Mouse (Mus musculus): ENCODE measurements around the gene Cacna2d2. TPM values are rescaled to one million over a fixed set of nuclear protein-coding genes. Genes with fewer than 3 reads are reported as not detected.

The Cacna2d2 gene
- total RNA-seq (2017) = 0.19 and 0.37 TPM in 2 replicates

- ATAC-seq (replicated peaks; ENCODE audit: low read depth, poor library complexity, severe bottlenecking) = no peak
Observed at GRCm38 (mm10) chr9:107399491-107399971, at the start of gene Cacna2d2. Gene Cacna2d2, plus strand, starts transcription at chr9:107399612.

- no peak for ATAC-seq (replicated peaks; ENCODE audit: low read depth, poor library complexity, severe bottlenecking)
Observed at GRCm38 (mm10) chr9:107354826-107355225, 44.6 kb upstream of the Cacna2d2 start.

GRCm38 (mm10) chr9:107355870-107356765 is 43.3 kb upstream of the Cacna2d2 start:
- peak; percentile 75 for ATAC-seq (replicated peaks; ENCODE audit: low read depth, poor library complexity, severe bottlenecking)

GRCm38 (mm10) chr9:107357651-107358050 is 41.8 kb upstream of the Cacna2d2 start:
- peak; percentile 64 for ATAC-seq (replicated peaks; ENCODE audit: low read depth, poor library complexity, severe bottlenecking)

- no peak for ATAC-seq (replicated peaks; ENCODE audit: low read depth, poor library complexity, severe bottlenecking)
Observed at GRCm38 (mm10) chr9:107360989-107361388, 38.4 kb upstream of the Cacna2d2 start.

GRCm38 (mm10) chr9:107366644-107367043 is 32.8 kb upstream of the Cacna2d2 start:
- ATAC-seq (replicated peaks; ENCODE audit: low read depth, poor library complexity, severe bottlenecking) = peak; percentile 61

GRCm38 (mm10) chr9:107368302-107368701 is 31.1 kb upstream of the Cacna2d2 start:
- no peak for ATAC-seq (replicated peaks; ENCODE audit: low read depth, poor library complexity, severe bottlenecking)

- peak; percentile 51; the same call in 1 of the 2 replicates for ATAC-seq (replicated peaks; ENCODE audit: low read depth, poor library complexity, severe bottlenecking)
Observed at GRCm38 (mm10) chr9:107369270-107370105, 29.9 kb upstream of the Cacna2d2 start.

GRCm38 (mm10) chr9:107370106-107370463 is 29.3 kb upstream of the Cacna2d2 start:
- no peak for ATAC-seq (replicated peaks; ENCODE audit: low read depth, poor library complexity, severe bottlenecking)

- ATAC-seq (replicated peaks; ENCODE audit: low read depth, poor library complexity, severe bottlenecking) = peak; percentile 85
Observed at GRCm38 (mm10) chr9:107372441-107372840, 27.0 kb upstream of the Cacna2d2 start.

- ATAC-seq (replicated peaks; ENCODE audit: low read depth, poor library complexity, severe bottlenecking) = no peak
Observed at GRCm38 (mm10) chr9:107374623-107375022, 24.8 kb upstream of the Cacna2d2 start.

GRCm38 (mm10) chr9:107375451-107375850 is 24.0 kb upstream of the Cacna2d2 start:
- ATAC-seq (replicated peaks; ENCODE audit: low read depth, poor library complexity, severe bottlenecking) = no peak

- no peak for ATAC-seq (replicated peaks; ENCODE audit: low read depth, poor library complexity, severe bottlenecking)
Observed at GRCm38 (mm10) chr9:107377961-107378512, 21.4 kb upstream of the Cacna2d2 start.

GRCm38 (mm10) chr9:107381723-107382122 is 17.7 kb upstream of the Cacna2d2 start:
- ATAC-seq (replicated peaks; ENCODE audit: low read depth, poor library complexity, severe bottlenecking) = peak; percentile 67; the same call in 1 of the 2 replicates

- ATAC-seq (replicated peaks; ENCODE audit: low read depth, poor library complexity, severe bottlenecking) = no peak
Observed at GRCm38 (mm10) chr9:107384396-107384795, 15.0 kb upstream of the Cacna2d2 start.

GRCm38 (mm10) chr9:107386722-107387121 is 12.7 kb upstream of the Cacna2d2 start:
- ATAC-seq (replicated peaks; ENCODE audit: low read depth, poor library complexity, severe bottlenecking) = no peak

GRCm38 (mm10) chr9:107387708-107388107 is 11.7 kb upstream of the Cacna2d2 start:
- ATAC-seq (replicated peaks; ENCODE audit: low read depth, poor library complexity, severe bottlenecking) = no peak

- ATAC-seq (replicated peaks; ENCODE audit: low read depth, poor library complexity, severe bottlenecking) = no peak
Observed at GRCm38 (mm10) chr9:107388263-107388662, 11.1 kb upstream of the Cacna2d2 start.

GRCm38 (mm10) chr9:107396397-107396796 is 3.0 kb upstream of the Cacna2d2 start:
- ATAC-seq (replicated peaks; ENCODE audit: low read depth, poor library complexity, severe bottlenecking) = peak; percentile 60; the same call in 1 of the 2 replicates

GRCm38 (mm10) chr9:107398968-107399367 is 444 bp upstream of the Cacna2d2 start:
- no peak for ATAC-seq (replicated peaks; ENCODE audit: low read depth, poor library complexity, severe bottlenecking)

Data from common myeloid progenitor, adult 5-6 weeks (primary cell).